Mouse (Mus musculus) liver, adult 2 months (tissue): ENCODE data around the gene Jag1. TPM values are rescaled to one million over a fixed set of nuclear protein-coding genes. Genes with fewer than 3 reads are reported as not detected.
A peak's percentile ranks its signal among the peaks of the same experiment; 100 is the strongest.

ENCODE experiments used
- DNase-seq: peaks from one replicate; pipeline ENCODE4 v3.0.0-alpha.2; 2011; ENCODE audit warnings: low read depth, low spot score; ENCODE audit errors: extremely low read depth
- H3K27ac ChIP-seq: fragments of 200-500 bp; replicated peaks from 2 replicates; pipeline ENCODE4 v1.5.1; 2012; ENCODE audit warnings: low read depth, mild to moderate bottlenecking, control low read depth, inconsistent platforms, low read length; ENCODE audit not compliant: insufficient read depth
- H3K27me3 ChIP-seq: fragments of 200-500 bp; 2 replicates; pipeline ENCODE4 v1.6.1; 2012; ENCODE audit warnings: mild to moderate bottlenecking, moderate library complexity, low read length, inconsistent platforms; ENCODE audit not compliant: control insufficient read depth, insufficient read depth
- H3K36me3 ChIP-seq: fragments of 200-500 bp; 2 replicates; pipeline ENCODE4 v1.6.1; 2012; ENCODE audit warnings: low read length, inconsistent platforms; ENCODE audit not compliant: control insufficient read depth, insufficient read depth
- H3K4me1 ChIP-seq: fragments of 200-500 bp; 2 replicates; pipeline ENCODE4 v1.6.1; 2011; ENCODE audit warnings: low read length; ENCODE audit not compliant: control insufficient read depth, insufficient read depth
- H3K4me3 ChIP-seq: fragments of 200-500 bp; 2 replicates; pipeline ENCODE4 v1.5.1; 2011; ENCODE audit warnings: low read depth, mild to moderate bottlenecking, control low read depth, low read length, moderate library complexity; ENCODE audit not compliant: insufficient read depth
- H3K79me2 ChIP-seq: fragments of 200-500 bp; 2 replicates; pipeline ENCODE4 v1.6.1; 2012; ENCODE audit warnings: inconsistent platforms, mild to moderate bottlenecking, low read length, moderate library complexity; ENCODE audit not compliant: control insufficient read depth, insufficient read depth
- H3K9ac ChIP-seq: fragments of 200-500 bp; 2 replicates; pipeline ENCODE4 v1.6.1; 2012; ENCODE audit warnings: low read depth, mild to moderate bottlenecking, control low read depth, inconsistent platforms, low read length
- CTCF ChIP-seq: fragments of 200-500 bp; IDR thresholded peaks from 2 replicates; pipeline ENCODE4 v1.5.1; 2011; ENCODE audit warnings: low read depth, low read length, control low read depth
- POLR2A ChIP-seq: fragments of 200-500 bp; IDR thresholded peaks from 2 replicates; pipeline ENCODE4 v1.6.1; 2011; ENCODE audit warnings: low read length, control low read depth; ENCODE audit not compliant: insufficient read depth; ENCODE audit errors: extremely low read depth
- WGBS: fragments of 180-500 bp; shearing (Covaris S2); methylation state at CpG from one replicate; pipeline ENCODE4 v1.1.7; 2018; 5-methylcytosine and 5-hydroxymethylcytosine counted together
- polyA plus RNA-seq: library from polyadenylated mRNA; depleted of rRNA; stranded (reverse); fragments of >200 nt; gene quantifications from 2 replicates; pipeline ENCODE4 v1.2.3, GENCODE M21; 2012
- total RNA-seq: library from RNA; depleted of rRNA; stranded (reverse); fragments of >200 nt; gene quantifications from 2 replicates; pipeline ENCODE4 v1.2.3, GENCODE M21; 2014

Gene Jag1
- total and polyA plus RNA-seq, 2 experiments: 0.84 to 2.2 TPM

DNA sequence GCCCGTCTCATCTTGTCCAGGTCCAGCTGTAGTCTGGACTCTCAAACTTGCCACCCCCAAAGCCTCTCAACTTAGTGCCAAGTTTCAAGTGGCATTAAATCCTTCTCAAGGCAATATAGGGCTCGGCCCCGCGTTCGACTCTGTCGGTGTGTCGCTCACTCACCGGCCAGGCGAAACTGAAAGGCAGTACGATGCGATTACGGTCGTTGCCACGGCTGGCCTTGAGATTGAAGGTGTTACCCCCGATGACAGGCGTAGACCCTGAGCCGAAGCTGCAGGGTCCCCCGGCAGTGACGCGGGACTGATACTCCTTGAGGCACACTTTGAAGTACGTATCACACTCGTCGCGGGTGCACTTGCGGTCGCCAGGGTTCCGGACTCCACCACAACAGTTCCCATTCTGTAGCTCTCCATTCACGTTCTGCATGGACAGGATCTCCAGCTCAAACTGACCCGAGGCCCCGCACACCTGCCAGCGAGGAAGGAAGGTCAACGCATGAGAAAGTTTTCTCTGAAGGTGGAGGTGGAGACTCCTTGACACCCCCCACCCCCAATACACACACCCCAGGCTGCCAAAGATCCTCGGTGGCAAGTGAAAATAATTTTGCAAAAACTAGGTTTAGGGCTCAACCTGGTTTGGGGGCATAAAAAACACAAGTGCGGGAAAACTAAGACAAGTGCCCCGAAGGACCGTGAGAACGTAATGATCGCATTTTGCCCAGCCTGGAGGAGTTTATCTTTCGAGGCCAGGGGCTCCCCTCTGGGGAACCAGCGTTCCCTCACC lies 1.0 kb downstream of the Jag1 start:
- H3K36me3 ChIP-seq: no peaks in the 10 kb centered on the region
- DNase-seq: peak; percentile 50
- H3K27me3 ChIP-seq: no peaks in the 10 kb centered on the region
- under 1% methylated on average over 40 of the region's 40 CpGs for WGBS
- no peaks in the 10 kb centered on the region; the same call in 1 of the 2 replicates for H3K79me2 ChIP-seq
- H3K4me3 ChIP-seq: peak overlapping the region; percentile 81
- peak overlapping the region; percentile 68 for H3K9ac ChIP-seq
- H3K27ac ChIP-seq: peak overlapping the region; percentile 9
- H3K4me1 ChIP-seq: peaks cover 4% of the 10 kb centered on the region
- TF ChIP-seq CTCF: no peak
- no peak for TF ChIP-seq POLR2A

DNA sequence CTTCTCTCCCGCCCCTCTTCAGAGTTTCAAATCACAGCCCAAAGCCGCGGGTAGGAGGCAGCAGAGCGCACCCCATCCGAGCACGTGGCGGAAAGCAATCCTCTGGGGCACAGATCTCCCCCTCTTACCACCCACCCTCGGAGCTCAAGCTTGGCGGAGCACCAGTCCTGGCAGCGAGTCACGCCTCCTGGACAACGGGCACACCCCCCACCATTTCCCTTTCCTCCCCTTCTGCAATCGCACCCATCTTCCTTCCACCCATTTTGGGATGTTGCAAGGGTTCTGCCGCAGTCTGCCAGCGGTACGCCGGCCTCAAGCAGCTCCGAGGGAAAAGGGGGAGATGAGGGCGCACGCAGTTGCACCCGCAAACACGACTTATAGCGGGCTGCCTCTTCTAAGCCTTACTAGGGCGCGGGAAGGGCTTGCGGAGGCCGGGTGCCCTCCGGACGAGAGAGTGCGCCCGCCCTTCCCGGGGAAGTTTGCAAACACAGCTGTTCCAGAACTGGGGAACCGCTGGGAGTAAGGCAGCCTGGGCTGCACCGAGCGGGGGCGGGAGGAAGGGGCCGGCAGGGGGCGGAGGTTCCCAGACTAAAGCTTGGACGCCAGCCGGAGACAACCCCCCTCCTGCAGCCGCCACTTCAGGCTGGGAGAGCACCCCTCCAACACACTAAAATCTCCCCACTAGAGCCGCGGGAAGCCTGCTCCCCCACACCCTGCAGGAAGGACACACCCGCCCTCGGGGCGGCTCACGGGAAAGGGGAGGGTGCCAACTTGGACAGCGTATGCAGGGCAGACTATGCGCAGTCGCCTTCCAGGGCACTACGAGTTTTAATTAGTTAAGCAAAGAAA lies 2.0 kb downstream of the Jag1 start:
- TF ChIP-seq CTCF (peak; percentile 77), POLR2A (no peak)
- H3K27ac ChIP-seq: peak overlapping the region; percentile 33
- peak overlapping the region; percentile 81 for H3K4me3 ChIP-seq
- 1% methylated on average over 51 of the region's 51 CpGs for WGBS
- peak; percentile 67 for DNase-seq
- peaks cover 4% of the 10 kb centered on the region for H3K4me1 ChIP-seq
- H3K27me3 ChIP-seq: no peaks in the 10 kb centered on the region
- peak overlapping the region; percentile 68 for H3K9ac ChIP-seq
- no peaks in the 10 kb centered on the region for H3K36me3 ChIP-seq
- H3K79me2 ChIP-seq: no peaks in the 10 kb centered on the region; the same call in 1 of the 2 replicates

DNA sequence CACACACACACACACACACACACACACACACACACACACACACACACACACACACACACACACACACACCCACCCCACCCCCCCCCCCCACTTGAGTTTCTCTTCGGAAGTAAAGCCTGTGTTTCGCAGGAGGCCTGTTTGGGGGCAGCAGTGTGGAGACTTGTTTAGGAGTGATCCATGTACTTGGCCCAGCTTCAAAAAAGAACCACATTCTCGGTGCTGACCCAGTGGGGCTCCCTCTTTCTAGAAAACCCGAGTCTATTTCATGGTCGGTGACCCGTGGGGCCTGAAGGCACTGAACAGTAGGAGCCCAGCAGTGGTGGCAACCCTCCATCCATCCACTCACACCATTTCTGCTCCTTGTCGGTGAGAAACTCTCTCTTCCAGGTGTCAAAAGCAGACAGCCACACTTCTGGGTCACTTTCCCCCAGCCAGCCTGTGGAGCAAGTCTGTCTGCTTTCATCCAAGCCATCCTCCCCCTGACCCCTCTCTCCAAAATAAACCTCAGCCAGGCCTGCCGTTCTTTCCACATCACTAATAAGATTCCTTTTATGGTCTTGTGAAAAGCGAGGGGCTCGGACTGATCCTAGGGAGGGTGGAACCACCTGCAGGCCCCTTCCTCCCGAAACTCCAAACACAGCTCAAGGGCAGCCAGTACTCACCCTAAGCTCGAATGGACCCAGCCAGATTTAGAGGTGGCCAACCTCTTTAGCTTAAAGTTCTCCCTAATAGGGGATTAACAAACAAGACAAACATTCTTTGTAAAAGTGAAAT lies 3.0 kb downstream of the Jag1 start:
- WGBS: 75% methylated on average over 12 of the region's 12 CpGs
- no peak for TF ChIP-seq CTCF
- no peak for TF ChIP-seq POLR2A
- H3K4me3 ChIP-seq: no peak overlapping the region
- peaks cover 4% of the 10 kb centered on the region for H3K4me1 ChIP-seq
- no peaks in the 10 kb centered on the region for H3K27me3 ChIP-seq
- H3K79me2 ChIP-seq: no peaks in the 10 kb centered on the region; the same call in 1 of the 2 replicates
- DNase-seq: no peak
- H3K36me3 ChIP-seq: no peaks in the 10 kb centered on the region
- H3K9ac ChIP-seq: no peak overlapping the region
- no peak overlapping the region for H3K27ac ChIP-seq

DNA sequence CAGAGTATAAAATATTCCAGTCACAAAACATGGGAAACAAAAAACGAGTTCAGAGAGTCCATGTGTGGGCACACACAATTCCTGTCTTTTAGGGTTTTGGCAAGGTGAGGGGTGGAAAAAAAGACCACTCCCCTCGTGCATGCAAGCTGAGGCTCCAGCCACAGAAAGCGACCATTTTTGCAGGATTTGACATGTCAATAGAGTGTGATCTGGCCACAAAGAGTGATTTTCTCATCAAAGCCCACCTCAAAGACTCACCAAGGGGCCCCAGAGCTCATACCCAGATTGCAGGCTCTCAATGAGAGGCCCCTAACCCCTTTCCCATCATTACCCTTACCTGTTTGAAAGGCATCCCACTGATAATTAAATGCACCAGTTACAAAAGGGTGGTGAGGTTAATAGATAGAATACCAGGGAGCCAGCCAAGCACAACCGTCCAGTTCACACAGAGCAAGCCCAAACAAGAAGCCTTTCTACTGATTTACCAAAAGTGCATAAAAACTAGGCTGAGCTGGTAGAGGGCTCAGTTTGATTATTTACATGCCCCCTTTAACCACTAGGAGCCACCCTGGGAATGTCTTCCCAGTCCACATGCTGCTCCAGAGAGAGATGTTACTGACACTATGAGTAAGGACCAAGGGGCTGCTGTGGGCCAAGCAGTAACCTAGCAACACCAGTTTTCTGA lies 6.1 kb downstream of the Jag1 start:
- Histone ChIP-seq H3K4me1 (no peaks in the 10 kb centered on the region; the same call in 1 of the 2 replicates), H3K79me2 (no peaks in the 10 kb centered on the region; the same call in 1 of the 2 replicates), H3K4me3 (no peak overlapping the region), H3K27me3 (no peaks in the 10 kb centered on the region), H3K9ac (no peak overlapping the region), H3K36me3 (peaks cover 4% of the 10 kb centered on the region; the same call in 1 of the 2 replicates), H3K27ac (no peak overlapping the region)
- TF ChIP-seq POLR2A (no peak), CTCF (no peak)
- WGBS: 75% methylated on average over 4 of the region's 4 CpGs
- no peak for DNase-seq
